Mouse (Mus musculus) midbrain, postnatal 0 days (tissue): Measurements from ENCODE around the gene Extl1. TPM values are rescaled to one million over a fixed set of nuclear protein-coding genes. Genes with fewer than 3 reads are reported as not detected.

Source experiments
- ATAC-seq: fragments of 200-750 bp; cut with Nextera tagmentation; 2 replicates; pipeline ENCODE4 v1.8.0; 2017; ENCODE audit warnings: moderate number of reproducible peaks, mild to moderate bottlenecking, moderate TSS enrichment, moderate library complexity; ENCODE audit not compliant: low FRiP score
- DNase-seq: peaks from one replicate; pipeline ENCODE4 v3.0.0-alpha.2; 2015; ENCODE audit warnings: low spot score
- H3K27ac ChIP-seq: fragments of 300-500 bp; sonication (generic); 2 replicates; pipeline ENCODE4 v1.5.1; 2014; ENCODE audit warnings: low read depth, mild to moderate bottlenecking, low read length, mixed read lengths
- H3K27me3 ChIP-seq: fragments of 300-500 bp; sonication (generic); 2 replicates; pipeline ENCODE4 v1.6.1; 2014; ENCODE audit warnings: low read length, control low read depth, mixed read lengths; ENCODE audit not compliant: insufficient read depth
- H3K36me3 ChIP-seq: fragments of 300-500 bp; sonication (generic); 2 replicates; pipeline ENCODE4 v1.6.1; 2014; ENCODE audit warnings: low read length, control low read depth, mixed read lengths; ENCODE audit not compliant: insufficient read depth
- H3K4me1 ChIP-seq: fragments of 300-500 bp; sonication (generic); 2 replicates; pipeline ENCODE4 v1.6.1; 2014; ENCODE audit warnings: mild to moderate bottlenecking, control low read depth, antibody characterized with exemption, low read length, mixed read lengths; ENCODE audit not compliant: insufficient read depth
- H3K4me2 ChIP-seq: fragments of 300-500 bp; sonication (generic); 2 replicates; pipeline ENCODE4 v1.6.1; 2014; ENCODE audit warnings: low read depth, mild to moderate bottlenecking, low read length, mixed read lengths; ENCODE audit not compliant: poor library complexity, severe bottlenecking
- H3K4me3 ChIP-seq: fragments of 300-500 bp; sonication (generic); 2 replicates; pipeline ENCODE4 v1.5.1; 2014; ENCODE audit warnings: low read depth, mild to moderate bottlenecking, low read length, moderate library complexity
- H3K9ac ChIP-seq: fragments of 300-500 bp; sonication (generic); replicated peaks from 2 replicates; pipeline ENCODE4 v1.6.1; 2014; ENCODE audit warnings: mild to moderate bottlenecking, low read length, moderate library complexity, mixed read lengths; ENCODE audit not compliant: poor library complexity, severe bottlenecking
- H3K9me3 ChIP-seq: fragments of 300-500 bp; sonication (generic); 2 replicates; pipeline ENCODE4 v1.6.1; 2016; ENCODE audit warnings: low read length, control low read depth
- CTCF ChIP-seq: IDR thresholded peaks from 2 replicates; pipeline ENCODE4 v1.5.1; 2016; ENCODE audit warnings: antibody characterized with exemption, mild to moderate bottlenecking
- WGBS: fragments of 180-500 bp; shearing (Covaris S2); extraction: QIAGEN DNeasy Blood & Tissue Kit; methylation state at CpG from one replicate; pipeline ENCODE4 v1.1.7; 2014; 5-methylcytosine and 5-hydroxymethylcytosine counted together
- polyA plus RNA-seq: library from polyadenylated mRNA; unstranded; fragments of >200 nt; fragmentation: Nextera tagmentation; extraction: Ambion mirVana; gene quantifications from 2 replicates; pipeline ENCODE4 v1.2.1, GENCODE M21; 2015
- total RNA-seq: library from RNA; depleted of rRNA; stranded (reverse); fragments of >200 nt; gene quantifications from 2 replicates; pipeline ENCODE4 v1.2.3, GENCODE M21; 2014

The Extl1 gene
- total and polyA plus RNA-seq, 2 experiments from 2014 or later, result 0.79 to 2.1 TPM

DNA sequence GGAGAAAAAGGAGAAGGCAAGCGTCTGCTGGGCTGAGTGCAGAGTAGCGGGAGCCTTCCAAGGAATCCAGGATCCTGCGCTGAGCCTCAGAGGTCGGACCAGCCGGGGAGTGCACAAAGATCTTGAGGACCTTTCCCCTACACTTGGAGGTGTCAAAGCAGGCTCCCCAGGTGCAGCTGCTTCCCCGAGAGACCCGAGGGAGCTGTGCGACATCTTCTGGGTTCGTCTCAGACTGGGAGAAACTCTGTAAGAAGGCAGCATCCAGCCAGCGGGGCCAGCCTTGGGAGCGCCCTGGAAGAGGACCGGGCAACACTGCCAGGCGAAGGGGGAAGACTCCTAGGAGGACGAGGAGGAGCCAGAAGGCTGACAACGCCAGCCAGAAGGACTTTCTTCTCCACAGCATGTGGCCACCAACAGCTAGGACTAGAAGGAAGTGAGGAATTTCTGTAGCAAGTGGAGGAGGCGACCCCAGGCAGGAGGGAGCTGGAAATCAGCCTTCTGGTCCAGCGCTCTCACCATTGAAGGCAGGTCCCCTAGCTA lies 12.3 kb downstream of the Extl1 start:
- Histone ChIP-seq H3K9ac (no peak overlapping the region; the same call in 1 of the 2 replicates), H3K4me1 (peaks cover 12% of the 10 kb centered on the region), H3K36me3 (no peaks in the 10 kb centered on the region), H3K9me3 (no peaks in the 10 kb centered on the region), H3K27ac (no peak overlapping the region), H3K27me3 (peaks cover 28% of the 10 kb centered on the region), H3K4me3 (peak overlapping the region; percentile 49), H3K4me2 (peak overlapping the region; percentile 99)
- no peak for DNase-seq
- ATAC-seq, result no peak
- WGBS, result under 1% methylated on average over 17 of the region's 17 CpGs
- no peak for TF ChIP-seq CTCF

DNA sequence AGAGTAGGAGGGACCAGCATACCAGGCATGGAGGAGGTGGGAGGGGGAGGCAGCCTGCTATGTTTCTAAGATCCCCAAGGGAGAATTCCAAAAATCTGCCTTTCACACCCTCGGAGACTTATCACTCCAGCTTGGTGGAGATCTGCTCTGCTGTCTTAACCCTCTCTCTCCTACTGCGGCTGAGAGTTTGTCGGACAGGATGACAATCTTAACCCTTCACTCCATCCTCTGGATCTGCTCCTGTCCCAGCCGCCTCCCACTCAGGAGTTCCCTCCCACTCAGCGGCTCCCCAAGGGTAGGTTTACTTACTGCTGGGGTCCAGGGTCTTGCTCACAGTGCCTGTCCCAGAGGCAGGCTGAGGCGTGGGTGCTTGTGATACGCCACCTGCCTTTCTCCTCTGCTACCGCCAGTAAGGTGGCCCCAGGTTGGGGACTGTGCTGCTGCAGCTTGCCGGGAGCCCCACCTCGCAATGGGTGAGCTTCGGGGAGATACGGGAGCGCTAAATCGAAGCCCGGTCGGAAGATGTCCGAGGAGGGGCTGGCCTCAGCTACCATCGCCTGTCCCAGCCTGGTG lies 12.9 kb downstream of the Extl1 start:
- ATAC-seq, result no peak
- no peaks in the 10 kb centered on the region for H3K36me3 ChIP-seq
- 2% methylated on average over 18 of the region's 18 CpGs for WGBS

DNA sequence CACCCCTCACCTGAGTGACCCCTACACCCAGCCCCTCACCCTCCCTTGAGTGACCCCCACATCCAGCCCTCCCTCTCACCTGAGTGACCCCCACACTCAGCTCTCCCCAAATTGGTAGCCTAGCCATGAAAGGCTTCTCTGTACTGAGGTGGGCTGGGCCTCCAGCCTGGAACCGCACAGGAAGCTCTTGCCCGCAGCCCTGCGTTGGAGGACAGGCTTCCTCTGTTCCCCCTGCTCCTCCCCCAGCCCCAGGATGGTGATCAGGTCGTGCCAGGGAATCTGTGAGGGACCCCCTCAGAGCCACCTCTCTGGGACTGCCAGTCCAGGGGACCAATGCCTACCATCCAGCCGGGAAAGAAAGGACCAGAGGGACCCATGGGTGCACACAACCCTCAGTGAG lies 18.4 kb downstream of the Extl1 start:
- ATAC-seq (no peak), DNase-seq (no peak)
- Histone ChIP-seq H3K4me3 (no peak overlapping the region), H3K4me2 (no peak overlapping the region), H3K4me1 (no peaks in the 10 kb centered on the region), H3K27me3 (peaks cover 11% of the 10 kb centered on the region), H3K36me3 (no peaks in the 10 kb centered on the region), H3K27ac (no peak overlapping the region), H3K9me3 (no peaks in the 10 kb centered on the region), H3K9ac (no peak overlapping the region)
- TF ChIP-seq CTCF, result no peak
- WGBS, result 41% methylated on average over 5 of the region's 5 CpGs

More for the DNA sequence above, 12.9 kb downstream of the Extl1 start:
- H3K9me3 ChIP-seq, result no peaks in the 10 kb centered on the region
- H3K27ac ChIP-seq, result no peak overlapping the region
- no peak for TF ChIP-seq CTCF
- no peak for DNase-seq
- H3K9ac ChIP-seq, result no peak overlapping the region
- peak overlapping the region; percentile 99 for H3K4me2 ChIP-seq
- H3K27me3 ChIP-seq, result peaks cover 28% of the 10 kb centered on the region
- peak overlapping the region; percentile 49 for H3K4me3 ChIP-seq
- H3K4me1 ChIP-seq, result peaks cover 12% of the 10 kb centered on the region

DNA sequence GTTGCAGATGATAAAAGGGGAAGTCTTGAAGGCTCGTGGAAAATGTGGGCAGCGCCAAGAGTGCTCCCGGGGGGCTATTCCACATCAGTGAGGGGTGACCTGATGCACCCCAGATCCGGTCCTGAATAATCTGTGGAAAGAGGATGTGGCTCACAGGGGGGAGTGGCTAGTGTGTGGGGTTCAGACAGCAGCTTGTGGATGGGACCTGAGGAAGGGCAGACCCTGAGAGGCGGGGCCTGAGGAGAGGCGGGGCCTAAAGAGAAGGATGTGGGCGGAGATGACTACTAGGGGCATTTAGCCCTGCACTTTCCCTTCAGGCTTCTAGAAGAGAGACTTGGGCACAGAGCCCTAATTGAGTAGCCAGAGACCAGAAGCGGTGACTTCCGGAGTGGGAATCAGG lies 21.1 kb downstream of the Extl1 start:
- H3K4me2 ChIP-seq, result no peak overlapping the region
- TF ChIP-seq CTCF, result no peak
- H3K4me1 ChIP-seq, result no peaks in the 10 kb centered on the region
- DNase-seq (no peak), ATAC-seq (no peak)
- WGBS, result 30% methylated on average over 9 of the region's 9 CpGs
- H3K36me3 ChIP-seq, result no peaks in the 10 kb centered on the region
- no peak overlapping the region for H3K9ac ChIP-seq
- H3K27ac ChIP-seq, result no peak overlapping the region
- no peaks in the 10 kb centered on the region for H3K27me3 ChIP-seq
- H3K9me3 ChIP-seq, result no peaks in the 10 kb centered on the region
- no peak overlapping the region for H3K4me3 ChIP-seq

DNA sequence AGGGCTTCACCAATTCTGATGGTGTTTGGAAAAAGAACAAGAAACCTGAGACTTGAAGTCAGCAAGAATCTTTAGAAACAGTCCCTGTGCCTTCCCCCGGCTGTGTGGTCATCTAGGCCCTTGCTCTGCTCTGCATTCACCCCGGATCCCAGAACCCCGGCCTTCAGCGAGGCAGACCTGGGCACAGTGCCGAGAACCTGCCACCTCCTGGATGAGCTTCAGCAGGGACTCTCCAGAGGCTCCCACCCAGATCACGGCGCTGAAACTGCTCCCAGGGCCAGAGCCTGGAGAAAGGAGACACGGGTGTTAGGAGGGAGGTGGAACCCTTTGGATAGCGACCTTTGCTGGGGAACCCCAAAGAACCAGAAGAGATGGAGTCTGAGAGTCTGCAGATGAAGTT lies 21.5 kb downstream of the Extl1 start:
- DNase-seq (no peak), ATAC-seq (no peak)
- H3K27me3 ChIP-seq, result no peaks in the 10 kb centered on the region

DNA sequence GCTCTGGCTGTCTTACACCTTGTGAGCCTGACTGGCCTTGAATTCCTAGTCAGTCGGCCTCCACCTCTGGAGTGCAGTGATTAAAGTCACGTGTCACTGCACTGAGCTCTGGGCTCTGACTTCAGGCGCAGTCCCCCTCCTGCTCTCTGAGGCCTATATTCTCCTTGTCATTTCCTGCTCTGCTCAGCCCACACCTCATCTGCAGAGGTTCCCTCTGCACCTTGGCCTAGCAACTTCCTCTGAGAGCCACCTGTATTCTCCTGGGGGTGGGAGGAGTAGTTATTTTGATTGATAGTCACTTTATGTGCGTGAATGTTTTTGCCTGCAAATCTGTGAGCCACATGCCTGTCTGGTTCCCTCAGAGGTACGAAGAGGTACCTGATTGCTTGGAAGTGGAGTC lies 22.4 kb downstream of the Extl1 start:
- no peaks in the 10 kb centered on the region for H3K9me3 ChIP-seq
- WGBS, result 50% methylated on average over 5 of the region's 5 CpGs
- H3K4me3 ChIP-seq, result no peak overlapping the region
- H3K27me3 ChIP-seq, result no peaks in the 10 kb centered on the region
- TF ChIP-seq CTCF, result no peak
- H3K9ac ChIP-seq, result no peak overlapping the region
- H3K36me3 ChIP-seq, result no peaks in the 10 kb centered on the region
- no peaks in the 10 kb centered on the region for H3K4me1 ChIP-seq
- H3K4me2 ChIP-seq, result no peak overlapping the region
- ATAC-seq (no peak), DNase-seq (no peak)
- no peak overlapping the region for H3K27ac ChIP-seq

More for the DNA sequence above, 21.5 kb downstream of the Extl1 start:
- Histone ChIP-seq H3K9me3 (no peaks in the 10 kb centered on the region), H3K4me2 (no peak overlapping the region), H3K9ac (no peak overlapping the region), H3K4me1 (no peaks in the 10 kb centered on the region), H3K36me3 (no peaks in the 10 kb centered on the region), H3K27ac (no peak overlapping the region), H3K4me3 (no peak overlapping the region)
- WGBS, result 74% methylated on average over 9 of the region's 9 CpGs
- TF ChIP-seq CTCF, result no peak
